Mouse (Mus musculus) thymus, postnatal 10 days (tissue): Measurements from ENCODE around the gene Kdm8.

Source experiments
- DNase-seq, 2 experiments: peaks; one replicate each; pipeline ENCODE4 v3.0.0; 2021; ENCODE audit warnings: low spot score in 2 of 2

Kdm8 gene

DNA sequence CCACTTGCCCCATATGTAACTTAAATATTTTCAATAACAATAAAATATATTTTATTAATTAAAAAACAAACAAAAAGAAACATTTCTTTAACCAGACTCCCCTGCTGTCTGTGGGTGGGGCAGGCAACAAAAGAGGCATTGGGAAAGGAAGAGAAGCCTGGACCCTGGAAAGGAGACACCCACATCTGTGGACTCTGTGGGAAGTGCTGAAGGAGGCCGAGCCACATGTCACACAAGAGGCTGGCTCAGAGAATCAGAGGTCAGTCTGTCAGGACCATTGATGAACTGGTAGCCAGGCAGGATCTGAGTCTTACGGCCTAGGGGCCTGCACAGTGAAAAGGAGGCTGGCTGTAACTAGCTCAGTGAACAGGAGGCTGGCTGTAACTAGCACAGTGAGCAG, 17.7 kb downstream of the Kdm8 start:
- no peak for DNase-seq

DNA sequence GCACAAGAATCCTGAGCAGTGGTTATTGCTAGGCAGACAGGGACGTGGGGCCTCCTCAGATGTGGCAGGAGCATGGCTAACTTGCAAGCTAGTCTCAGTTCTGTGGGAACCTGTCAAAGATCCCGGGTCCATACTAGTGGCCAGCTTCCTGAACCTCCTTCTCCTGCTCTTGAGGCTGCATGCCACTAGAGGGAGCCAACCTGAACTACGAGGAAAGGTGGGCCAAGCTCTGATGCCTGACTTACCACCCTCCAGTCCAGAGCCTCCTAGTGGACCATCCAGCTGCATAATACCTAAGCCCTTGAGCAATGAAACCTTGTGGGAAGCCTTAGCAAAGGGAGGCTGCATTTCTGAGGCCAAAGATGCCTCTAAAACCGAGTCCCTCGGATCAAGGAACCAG, 25.5 kb downstream of the Kdm8 start:
- peak; percentile 61 to 81 for DNase-seq

DNA sequence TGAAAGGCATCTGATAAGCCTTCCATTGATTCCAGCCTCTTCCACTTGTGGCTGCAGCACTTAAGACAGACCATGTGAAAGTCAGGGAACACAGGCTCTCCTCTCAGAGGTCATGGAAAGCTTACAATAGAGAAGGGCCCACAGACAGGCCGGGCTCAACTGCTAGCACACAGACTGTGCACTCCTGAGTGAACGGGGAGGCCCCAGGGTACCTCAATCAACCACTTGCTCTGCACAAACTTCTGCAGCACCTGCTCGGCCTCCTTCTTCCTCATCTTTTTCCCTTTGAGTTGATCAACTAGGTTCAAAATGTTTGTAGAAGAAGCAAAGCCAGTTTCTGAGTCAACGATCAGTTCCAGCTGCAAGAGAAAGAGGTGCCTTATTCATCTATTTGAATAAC, 26.4 kb downstream of the Kdm8 start:
- DNase-seq = no peak

DNA sequence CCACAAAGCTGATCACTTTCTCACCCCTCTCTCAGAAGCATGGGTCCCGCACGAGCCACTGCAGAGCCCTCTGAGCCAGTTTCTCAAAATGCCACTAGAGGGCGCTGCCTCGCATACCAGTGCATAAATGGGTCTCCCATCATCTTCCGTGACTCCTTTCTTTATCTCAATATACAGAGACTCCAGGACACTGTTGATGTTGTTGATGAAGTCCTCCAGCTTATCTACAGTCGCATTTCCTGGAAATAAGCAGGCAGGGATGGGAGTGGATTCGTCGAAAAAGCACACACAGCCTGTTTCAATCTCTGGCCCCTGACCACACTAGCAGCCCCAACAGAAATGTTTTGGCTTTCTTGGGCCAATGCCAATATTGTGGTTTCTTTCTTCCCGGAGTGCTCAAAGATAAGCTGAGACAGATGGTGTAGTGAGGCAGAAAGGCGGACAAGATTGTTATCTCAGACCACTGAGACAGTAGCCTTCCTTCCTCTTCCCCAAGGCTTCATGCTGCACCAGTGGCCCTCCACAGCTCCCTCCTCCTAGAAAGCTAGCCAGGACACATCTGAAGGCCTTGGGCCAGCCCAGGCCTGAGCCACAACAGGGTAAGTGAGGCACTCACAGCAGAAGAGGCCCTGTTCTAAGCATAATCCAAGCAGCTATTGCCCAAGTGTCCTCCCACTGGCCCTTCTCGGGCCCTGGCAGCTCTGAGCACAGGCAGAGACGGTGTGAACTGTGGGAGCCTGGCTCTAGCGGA, 27.7 kb downstream of the Kdm8 start:
- peak; percentile 76 to 90 for DNase-seq

DNA sequence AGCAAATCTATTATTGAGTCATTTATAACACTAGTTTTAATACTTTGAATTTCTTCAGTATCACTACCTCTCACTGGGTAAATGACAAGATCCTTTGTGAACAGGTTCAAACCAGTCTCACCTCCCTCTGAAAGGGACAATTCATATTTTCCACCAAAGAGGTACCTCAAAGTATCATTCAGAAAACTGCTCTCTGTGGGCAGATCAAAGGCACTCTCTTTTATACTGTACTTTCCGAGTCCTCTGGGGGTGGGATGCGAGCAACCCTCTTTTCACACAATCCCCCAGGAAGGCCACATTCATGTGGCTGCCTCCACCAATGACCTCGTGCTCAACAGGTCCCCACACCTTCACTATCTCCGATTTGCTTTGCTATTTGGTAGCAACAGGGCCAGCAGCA, 30.1 kb downstream of the Kdm8 start:
- no peak for DNase-seq

DNA sequence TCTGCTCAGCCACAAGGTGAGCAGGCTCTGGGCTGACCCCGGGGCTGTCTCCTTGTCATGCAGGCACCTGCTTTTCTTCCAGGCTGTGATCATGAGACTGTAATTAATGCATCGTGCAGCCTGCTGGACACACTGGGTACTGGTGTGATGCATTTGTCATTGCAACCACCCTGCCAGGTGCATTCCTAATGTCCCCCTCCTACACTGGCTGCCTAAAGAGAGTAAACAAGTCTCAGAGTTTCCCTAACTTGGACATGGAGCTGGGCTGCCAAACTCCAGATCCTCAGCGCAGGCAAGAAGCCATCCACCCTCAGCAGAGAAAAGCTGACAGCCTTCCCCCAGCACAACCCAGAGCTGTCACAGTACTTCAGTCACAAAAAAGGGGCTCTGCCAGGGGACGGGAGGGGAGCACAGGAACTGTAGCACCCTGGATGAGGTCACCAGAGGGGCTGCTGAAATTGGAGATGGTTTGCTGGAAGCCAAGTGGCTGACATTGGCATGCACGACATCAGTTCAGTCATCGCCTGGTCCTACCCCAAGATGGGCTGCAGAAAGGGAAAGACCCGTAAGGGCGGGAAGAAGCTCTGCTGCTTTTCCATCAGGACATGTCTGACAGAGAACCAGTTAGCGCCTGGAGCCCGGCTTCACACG, 31.2 kb downstream of the Kdm8 start:
- DNase-seq = no peak

DNA sequence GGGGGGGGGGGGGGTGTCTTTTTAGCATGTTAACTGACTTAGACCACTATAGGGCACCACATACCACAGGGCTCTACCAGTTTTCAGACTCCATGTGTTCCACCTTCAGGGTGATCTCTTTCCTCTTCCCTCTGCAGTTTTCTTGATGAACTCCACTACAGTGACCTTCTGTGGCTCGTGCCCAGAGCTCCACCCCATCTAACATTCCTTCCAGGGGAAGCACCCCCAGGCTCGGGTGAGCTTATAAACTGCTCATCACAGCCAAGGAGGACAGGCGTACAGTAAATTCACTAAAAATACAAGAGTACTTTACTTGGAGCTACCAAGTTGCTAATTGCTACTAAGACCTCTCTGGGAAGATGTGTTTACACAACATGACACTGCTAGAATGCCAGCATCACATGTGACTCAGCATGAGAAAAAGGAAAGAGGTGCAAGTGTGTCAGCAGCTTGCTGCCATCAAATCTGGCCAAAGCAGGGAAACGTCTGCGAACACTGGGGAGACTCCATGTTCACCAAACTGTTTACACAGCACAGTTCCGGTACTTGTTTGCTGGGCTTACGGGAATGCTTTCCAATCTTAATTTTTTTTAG, 34.0 kb downstream of the Kdm8 start:
- no peak for DNase-seq

DNA sequence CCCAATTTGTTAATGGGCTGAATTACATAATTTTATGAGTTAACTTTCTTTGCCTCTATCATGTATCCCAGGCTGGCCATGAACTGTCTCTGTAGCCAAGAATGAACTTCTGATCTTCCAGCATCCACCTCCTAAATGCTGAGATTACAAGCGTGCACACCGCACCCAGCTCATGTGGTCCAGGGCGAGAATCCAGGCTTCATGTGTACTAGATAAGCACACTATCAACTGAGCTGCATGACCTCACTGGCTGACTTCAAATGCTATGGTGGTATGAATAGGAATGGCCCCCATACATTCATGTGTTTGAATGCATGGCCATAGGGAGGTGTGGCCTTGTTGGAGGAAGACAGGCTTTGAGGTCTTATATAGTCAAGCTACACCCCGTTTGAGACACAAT, 36.0 kb downstream of the Kdm8 start:
- DNase-seq = no peak

DNA sequence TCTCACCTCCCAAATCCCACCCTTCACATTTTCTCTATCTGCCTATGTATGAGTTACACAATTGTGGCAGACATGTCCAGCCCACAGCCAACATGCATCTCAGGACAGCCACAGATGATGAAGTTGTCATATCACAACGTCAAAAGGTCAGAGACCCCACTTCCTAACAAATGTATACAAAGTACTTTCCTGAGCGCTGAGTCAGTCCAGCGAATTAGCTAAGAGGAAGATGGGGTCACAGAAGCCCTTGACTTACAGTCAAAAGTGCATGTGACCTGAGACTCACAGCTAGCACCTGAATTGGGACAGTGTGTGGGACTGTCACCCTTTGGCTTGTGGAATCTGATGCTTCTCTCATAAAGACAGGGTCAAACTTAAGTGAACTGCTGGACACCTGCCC, 37.9 kb downstream of the Kdm8 start:
- DNase-seq = no peak

DNA sequence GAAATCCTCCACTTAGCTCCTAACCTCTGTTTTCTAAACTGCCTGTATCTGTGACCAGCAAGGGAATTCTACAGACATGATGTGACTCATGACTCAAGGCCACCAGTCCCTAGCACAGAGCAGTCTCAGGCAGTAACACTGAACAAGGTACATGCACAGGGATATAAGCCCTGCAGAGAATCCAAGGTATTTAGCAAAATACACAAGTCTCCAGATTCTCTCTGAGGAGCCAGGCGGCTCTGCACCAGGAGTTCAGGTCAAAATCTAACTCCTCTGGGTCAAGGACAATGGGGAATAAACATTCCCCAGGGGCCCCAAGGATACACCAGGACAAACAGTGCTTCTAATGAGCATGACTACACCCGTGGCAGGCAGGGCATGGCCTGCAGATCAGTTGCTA, 38.4 kb downstream of the Kdm8 start:
- DNase-seq = no peak

DNA sequence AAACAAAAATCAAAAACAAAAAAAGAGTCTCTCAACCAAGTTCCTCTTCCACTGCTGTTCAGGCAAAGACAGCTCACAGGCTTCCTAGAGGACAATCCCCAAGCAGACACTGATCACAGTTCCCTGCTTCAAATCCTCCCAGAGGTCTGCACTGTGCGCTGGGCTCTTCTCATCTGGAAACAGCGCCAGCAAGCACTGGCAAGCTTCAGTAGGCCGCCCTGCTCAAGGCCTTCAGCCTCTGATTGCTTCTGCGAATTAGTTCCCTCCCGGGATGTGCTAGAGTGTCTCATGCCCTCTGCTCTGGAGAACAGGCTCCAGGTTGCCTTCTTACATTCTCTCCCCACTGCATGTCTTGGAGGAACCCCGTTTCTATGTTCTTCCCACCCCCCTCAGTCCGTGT, 40.3 kb downstream of the Kdm8 start:
- no peak for DNase-seq

DNA sequence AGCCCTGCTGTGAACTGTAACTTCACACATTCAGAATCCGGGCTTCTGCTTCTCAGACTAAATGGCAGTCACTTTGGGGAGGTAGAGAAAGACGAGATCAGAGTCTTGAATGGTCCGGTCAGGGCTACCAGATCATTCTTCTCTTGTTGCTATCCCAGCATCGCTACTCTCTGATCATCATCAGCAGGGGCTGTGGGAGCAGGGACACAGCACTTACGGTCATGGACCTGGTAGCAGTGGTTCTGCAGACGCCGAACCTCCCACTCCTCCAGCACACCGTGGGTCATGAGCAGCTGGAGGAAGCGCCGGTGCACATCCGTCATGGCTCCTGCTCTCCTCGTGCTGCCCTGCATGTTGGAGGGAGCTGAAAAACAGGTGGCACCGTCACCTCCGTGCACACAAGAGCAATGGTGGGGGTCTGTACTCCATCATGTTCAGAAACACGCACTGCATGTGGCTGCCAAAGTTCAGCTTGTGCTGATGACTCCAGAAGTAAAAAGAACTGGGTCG, 41.7 kb downstream of the Kdm8 start:
- no peak for DNase-seq

DNA sequence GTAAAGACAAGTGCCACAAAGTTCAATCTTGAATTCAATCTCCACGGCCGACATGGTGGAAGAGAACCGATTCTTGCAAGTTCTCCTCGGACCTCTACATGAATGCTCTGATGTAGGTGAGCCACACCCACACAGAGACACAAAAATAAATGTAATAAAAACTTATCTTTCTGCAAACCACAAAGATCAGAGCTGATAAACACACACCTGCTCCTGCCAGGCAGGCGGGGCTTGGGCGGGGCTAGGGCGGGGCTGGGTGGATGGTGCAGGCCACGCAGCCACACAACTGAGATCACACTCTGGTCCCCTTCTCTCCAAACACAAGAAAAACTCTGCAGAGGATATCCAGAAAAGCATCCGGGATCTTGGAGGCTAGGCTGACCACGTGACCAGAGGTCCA, 42.6 kb downstream of the Kdm8 start:
- no peak for DNase-seq

DNA sequence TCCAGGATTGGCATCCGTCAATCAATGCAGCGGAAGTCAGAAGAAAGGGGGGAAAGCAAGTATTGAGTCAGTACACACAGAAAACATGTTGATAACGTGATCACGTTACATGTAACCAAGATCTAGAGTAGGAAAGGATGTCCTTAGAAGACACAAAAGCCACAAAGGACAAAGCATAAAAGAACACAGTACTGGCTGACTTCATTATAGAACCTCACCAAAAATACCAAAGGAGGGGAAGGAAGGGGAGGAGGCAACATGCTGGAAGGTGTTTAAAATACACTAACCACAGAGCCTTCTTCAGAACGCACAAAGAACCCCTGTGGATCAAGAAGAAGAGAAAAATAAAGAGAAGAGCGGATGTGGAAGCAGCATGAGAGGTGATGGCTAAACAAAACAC, 44.2 kb downstream of the Kdm8 start:
- no peak for DNase-seq

DNA sequence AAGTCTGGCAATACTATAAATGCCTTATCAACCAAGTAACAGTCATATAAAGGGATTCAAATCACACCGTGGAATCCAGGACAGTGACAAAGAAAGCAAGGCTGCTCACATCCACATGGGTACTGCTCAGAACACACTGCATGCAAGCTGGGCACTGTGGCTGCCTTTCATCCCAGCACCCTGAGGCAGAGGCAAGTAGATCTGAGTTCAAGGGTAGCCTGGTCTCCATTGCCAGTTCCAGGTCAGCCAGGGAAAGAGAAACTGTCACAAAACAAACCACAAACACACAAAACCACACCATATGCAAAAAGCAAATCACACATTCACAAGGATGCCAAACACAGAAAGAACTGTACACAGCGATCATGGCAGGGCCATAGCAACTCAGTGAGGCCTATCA, 45.2 kb downstream of the Kdm8 start:
- DNase-seq = no peak

DNA sequence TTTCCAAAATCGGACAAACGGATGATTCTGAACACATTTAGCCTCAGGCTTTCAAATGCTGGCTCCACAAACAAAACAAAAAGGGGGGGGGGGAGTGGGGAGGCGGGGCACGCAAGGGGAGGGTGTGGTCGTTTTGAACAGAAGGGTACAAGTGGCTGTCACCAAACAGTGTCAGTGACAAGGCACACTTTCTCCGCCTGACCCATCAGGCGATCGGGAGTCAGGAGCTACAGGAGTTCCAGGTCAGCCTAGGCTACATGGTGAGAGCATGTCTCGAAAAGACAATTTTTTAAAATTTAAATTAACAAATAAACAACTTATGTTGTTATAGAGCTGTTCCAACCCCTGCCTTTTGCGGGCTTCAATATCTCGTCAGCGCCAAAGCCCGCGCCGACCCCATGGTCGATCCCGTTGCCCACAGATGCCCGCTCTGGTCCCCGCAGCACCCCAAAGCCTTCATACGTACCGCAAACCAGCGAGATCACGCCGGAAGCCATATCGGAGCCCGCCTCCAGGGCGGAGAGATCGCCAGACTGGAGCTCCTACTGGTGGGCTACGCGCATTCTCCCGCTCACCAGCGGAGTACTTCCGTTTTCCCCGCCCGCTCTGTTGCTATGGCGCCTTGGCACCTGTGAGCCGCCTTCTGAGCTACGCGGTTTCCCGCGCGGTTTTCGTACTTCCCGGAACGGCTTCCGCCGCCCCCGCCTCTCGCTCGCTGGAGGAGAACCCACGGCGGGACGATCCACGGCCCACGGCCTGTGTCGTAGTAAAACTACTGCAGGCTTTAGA, 46.7 kb downstream of the Kdm8 start, which contains the start of gene Nsmce1:
Gene Nsmce1 (minus strand): TSS at position 650 of the 789 bp plus-strand sequence.
- peak; percentile 95 to 98 for DNase-seq

DNA sequence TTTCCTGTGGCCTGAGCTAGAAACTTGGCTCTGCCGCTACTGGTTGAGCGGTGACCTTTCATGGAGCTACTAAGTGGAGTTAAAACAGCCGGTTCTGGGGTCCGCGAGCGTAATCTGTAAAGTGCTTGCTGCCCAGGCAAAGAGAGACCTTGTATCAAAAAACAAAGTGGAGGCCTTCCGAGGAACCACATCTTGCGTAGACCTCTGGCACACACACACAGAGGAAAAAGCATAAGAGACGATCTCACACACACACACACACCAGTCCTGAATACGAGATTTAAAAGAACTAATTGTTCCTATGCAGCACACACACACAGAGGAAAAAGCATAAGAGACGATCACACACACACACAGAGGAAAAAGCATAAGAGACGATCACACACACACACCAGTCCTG, 47.3 kb downstream of the Kdm8 start:
- no peak for DNase-seq

DNA sequence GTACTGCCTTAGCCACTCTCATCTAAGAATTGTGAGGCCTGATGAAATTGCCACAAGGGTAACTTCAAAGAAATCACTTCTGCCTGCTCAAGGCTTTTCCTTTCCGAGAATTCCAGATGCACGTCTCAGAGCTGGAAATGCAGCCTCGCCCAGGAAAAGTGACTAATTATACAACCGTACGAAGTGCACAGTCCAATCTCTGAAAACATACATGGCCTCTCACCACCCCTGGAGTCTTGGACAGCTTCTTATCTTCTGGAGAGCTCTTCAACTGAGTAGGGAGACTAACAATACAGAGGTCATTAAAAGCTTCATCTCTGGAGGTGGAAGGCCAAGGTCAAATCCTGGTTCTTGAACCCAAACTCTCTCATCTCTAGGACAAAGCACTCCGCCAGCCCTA, 48.1 kb downstream of the Kdm8 start:
- DNase-seq = no peak

DNA sequence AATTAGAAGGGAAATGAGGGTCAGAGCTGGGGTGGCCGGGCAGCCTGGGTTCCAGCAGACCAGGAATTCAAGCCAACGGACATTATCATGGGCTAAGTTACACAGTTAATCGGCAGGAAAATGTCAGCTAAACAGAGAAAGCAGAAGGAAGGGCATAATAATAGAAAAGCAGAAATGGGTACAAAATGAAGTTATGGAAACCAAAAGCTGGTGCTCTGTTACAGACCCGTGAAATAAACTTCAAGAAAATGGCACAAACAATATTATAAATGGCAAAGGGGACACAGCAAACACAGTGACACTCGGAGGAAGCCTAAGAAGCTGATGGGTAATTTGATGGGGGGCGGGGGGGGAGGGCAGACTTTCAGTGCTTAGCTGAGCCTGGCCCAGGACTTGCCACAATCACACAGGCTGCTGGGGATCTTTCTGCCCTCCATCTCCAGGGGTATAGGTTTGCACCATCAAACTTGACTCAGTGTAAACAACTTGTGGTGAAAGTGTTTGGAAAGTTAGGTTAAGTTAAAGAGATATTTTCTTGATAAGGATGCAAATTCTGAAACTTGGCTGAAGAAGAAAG, 51.5 kb downstream of the Kdm8 start:
- DNase-seq = no peak

DNA sequence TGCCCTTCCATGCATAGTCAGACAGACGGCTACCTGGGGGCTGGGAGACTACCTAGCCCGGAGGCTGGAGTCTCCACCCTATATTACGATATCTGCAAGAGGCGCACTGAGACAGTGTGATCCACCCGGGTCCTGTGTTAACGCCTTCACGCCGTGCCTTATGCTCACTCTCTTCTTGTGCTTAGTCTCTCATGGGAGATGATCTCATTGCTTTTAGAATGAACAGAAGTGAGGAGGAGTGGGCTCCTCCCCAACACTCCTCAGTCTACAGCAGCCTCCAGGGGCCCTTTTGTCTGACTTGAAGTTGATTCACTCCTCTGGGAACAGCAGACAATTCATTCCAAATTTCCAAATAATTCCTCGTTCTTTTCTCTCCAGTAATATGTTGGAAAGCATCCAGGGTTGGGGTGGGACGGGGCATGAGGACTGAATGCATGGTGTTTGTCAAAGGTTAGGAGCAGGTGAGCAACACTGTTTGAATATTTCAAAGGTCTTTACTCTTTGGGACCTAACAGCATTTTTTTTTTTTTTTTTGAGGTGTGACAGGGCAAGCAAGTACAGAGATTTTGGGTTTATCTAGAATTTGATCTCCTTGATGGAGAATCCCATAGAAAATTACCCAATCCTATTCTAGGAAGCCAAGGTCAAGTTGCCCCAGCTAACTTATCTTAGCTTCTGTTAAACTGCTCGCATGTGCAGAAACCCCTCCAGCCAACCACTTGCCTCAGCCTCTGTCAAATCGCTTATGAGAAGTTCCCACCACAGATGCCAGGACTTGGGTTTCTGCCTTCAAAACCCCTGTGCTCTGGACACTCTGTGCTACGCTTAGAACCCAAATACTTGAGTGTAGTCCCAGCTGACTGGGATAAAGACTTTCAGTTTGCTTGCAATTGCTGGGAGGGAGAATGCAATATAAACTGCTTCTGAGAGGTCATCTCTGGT, 55.7 kb downstream of the Kdm8 start:
- DNase-seq = no peak

DNA sequence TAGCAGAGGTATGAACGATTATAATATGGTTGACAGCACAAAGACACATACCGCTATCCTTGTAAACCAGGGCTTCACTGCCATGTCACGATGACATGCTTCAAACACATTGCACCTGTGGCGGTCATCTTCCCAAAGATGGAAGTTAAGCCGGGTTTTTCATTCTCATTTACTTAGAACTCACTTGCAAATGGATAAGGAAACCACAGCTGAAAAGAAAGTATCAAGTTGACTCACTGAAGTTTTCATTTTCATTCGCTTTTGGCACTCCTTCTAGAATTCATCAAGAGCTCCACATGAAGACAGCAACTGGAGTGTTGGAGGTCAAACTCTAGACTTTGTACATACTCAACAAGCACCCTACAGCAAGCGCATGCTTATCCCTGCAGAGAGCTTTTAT, 56.4 kb downstream of the Kdm8 start:
- no peak for DNase-seq
